Mouse (Mus musculus) cerebellum, adult 8-10 months (tissue): Measurements from ENCODE around the gene Tnfrsf13c.

ENCODE experiments used
- DNase-seq: peaks from one replicate; pipeline ENCODE4 v3.0.0; 2022

Tnfrsf13c gene

GRCm38 (mm10) chr15:82229542-82230045 lies 5.4 kb upstream of the Tnfrsf13c start:
- DNase-seq, result no peak

DNA sequence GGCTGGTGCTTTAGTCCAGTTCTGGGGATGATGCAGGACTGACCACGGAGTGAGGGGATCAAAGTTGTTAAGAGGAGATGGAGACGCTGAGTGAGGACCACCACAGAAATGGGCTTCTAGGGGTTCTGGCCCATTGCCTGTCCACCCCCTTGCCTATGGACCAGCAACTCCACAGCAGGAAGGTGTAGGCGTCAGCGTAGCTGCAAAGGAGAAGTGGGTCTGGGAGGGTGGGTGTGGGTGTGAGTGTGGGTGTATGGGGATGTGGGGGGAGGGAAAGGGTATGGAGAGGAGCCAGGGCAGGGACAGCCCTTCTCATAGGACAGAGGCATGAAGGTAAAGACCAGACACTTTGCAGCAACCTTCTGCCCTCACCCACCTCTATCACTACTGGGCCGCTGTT lies 1.6 kb upstream of the Tnfrsf13c start:
- peak; percentile 13 for DNase-seq

GRCm38 (mm10) chr15:82224602-82225215 lies 540 bp upstream of the Tnfrsf13c start:
- no peak for DNase-seq

DNA sequence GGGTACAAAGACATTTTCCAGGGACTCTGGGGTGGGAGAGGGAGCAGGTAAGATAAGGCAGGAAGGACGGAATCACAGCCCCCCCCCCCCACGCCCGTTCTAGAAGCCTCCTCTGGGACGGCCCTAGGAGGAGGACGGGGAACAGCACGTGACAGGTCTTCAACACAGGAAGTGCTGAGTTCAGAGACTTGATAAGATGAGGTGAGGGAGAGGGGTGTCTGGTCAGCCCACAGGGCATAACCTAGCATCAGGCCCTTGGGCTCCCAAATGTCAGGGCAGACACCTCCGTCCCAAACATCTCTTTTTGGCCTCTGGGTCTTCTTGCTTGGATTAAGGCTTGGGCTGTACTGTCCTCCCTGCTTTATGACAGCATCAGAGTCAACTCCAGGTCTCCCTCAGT lies 918 bp downstream of the Tnfrsf13c start:
- DNase-seq, result no peak

DNA sequence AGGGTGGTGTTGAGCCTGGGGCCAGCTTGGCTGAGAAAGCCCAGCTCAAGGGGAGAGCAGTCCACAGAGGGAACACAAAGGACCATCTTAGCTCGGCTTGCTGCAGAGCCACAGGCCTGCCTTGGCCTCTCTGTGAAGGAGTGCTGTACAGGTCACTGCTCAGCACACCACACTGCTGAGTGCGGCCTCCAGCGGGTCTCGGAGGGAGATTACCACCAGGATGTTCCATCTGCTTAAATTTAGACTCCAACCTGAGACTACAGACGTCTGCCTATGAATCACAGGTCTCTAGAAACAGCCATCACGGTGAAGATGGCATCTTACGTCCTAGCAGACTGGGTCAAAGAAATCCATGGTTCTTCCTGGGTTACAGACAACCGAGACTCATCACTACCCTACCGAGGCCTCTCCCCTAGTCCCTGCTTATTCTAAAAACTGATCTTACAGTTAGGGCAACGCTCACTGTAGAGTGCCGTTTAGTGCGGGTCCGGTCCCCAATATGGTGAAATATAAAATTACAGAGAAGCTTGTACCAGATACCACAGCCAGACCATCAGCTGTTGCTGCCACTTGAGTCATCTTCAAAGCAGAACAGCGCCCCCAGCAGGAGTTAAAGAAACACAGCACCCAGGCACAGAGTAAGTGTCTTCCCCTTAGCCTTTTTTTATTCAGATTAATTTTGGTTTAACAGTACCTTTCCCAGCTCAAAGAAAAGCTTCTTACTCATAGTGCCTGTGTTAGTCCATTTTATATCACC lies 2.9 kb downstream of the Tnfrsf13c start:
- DNase-seq, result no peak

DNA sequence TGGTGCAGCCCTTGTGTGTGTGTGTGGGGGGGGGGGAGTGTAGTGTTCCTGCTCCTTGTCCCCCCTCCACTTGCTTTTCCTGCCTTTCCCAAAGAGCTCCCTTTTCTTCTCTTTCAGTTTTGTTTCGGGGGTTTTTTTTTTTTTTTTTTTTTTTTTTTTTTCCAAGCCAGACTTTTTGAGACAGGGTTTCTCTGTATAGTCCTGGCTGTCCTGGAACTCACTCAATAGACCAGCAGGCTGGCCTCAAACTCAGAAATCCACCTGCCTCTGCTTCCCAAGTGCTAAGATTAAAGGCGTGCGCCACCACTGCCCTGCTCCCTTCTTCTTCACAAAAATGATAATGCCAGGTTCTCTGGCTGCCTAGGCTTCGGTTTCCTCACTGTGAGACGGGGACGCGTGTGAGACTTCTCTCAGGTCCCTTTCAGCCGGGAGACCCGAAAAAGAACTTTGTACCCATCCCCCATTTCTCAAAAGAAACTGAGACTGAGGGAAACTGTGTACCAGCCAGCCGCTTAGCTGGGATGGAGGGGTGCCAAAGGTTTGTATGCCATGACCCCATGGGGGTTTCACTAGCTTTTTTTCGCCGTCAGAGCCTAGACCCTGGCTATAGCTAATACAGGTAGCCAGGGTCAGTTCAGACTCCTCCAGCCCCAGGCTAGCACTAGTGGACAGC lies 4.0 kb downstream of the Tnfrsf13c start:
- no peak for DNase-seq

DNA sequence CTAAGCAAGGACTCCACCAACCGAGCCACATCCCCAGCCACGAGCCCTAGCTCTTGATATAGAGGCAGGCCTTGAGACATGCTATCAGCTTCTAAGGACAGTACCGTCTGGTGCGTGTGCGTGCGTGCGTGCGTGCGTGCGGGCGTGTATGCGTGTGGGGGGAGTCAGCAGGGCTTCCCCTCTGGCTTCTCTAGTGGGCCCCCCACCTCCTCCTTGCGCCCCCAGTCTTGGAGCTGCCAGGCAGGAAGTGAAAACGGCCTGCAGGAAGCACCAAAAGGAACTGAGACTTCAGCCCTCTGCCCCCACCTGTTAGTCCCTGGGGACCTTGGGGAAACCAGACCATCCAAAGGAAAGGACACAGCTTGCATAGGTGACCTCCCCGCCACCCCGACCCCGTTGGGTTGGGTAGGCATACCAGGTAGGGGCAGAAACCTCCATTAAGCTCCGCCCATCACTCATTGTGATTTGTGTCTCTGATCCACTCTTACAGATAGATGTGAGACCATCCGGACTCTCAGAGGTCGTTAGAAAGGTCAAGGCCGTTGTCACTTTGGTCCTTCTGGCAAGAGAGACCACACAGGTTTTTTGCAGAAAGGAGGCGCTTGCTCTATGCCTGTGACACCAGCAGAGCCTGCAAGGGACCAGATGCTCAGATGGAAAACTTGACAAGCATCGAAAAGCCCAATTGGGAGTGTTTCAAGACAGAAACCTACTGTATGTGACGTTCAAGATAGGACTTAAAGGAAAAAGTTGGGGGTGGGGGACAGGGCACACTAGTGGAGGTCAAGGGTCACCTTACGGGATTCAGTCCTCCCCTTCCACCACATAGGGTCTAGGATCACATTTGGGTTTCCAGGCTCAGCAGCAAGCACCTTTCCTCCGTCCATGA lies 5.1 kb downstream of the Tnfrsf13c start:
- DNase-seq, result no peak

DNA sequence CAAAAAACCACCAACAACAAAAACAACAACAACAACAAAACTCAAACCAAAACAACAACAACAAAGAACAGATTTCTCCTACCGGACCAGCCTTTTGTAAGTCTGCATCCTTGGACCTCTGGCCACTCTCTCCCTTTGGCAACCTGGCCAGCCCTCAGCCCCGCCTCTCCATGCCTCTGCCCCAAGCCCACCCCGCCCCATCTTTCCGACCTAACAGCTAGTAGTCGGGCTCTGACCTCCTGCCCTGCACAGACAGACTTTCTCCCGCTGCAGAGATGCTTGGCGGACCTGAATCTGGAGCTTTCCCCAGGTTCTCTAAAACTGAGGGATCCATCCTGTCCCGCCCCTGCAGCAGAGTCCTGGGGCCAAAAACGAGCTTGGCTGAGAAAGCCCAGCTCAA lies 6.2 kb downstream of the Tnfrsf13c start:
- no peak for DNase-seq

GRCm38 (mm10) chr15:82217039-82217438 lies 7.1 kb downstream of the Tnfrsf13c start:
- no peak for DNase-seq

- DNase-seq, result no peak
Measured at GRCm38 (mm10) chr15:82216142-82216827, 7.9 kb downstream of the Tnfrsf13c start.

GRCm38 (mm10) chr15:82215332-82216046 lies 8.7 kb downstream of the Tnfrsf13c start:
- DNase-seq, result peak; percentile 69

DNA sequence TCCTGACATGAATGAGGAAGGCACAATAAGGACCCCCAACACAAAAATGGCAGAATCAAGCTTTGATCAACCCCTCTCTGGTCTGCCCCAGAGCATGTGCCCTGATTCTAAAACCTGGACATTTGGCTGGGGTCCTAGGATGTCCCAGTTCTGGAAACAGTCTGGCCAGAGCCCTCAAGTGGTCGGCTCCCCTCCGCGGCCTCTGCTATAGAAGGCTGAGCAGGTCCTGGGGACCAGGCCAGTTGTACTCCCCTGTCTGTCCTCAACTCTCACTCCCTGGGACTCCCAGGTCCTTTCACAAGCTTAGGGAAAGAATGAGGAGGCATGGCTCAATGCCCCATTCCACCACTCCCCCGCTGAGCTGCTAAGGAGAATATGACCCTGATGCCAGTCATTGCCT lies 10.9 kb downstream of the Tnfrsf13c start:
- DNase-seq, result peak; percentile 55

GRCm38 (mm10) chr15:82212752-82213063 lies 11.5 kb downstream of the Tnfrsf13c start, which contains the start of gene Shisa8:
Gene Shisa8, minus strand, starts transcription at chr15:82212815.
- peak; percentile 58 for DNase-seq

GRCm38 (mm10) chr15:82211911-82212751 lies 12.0 kb downstream of the Tnfrsf13c start:
- peak; percentile 61 for DNase-seq

DNA sequence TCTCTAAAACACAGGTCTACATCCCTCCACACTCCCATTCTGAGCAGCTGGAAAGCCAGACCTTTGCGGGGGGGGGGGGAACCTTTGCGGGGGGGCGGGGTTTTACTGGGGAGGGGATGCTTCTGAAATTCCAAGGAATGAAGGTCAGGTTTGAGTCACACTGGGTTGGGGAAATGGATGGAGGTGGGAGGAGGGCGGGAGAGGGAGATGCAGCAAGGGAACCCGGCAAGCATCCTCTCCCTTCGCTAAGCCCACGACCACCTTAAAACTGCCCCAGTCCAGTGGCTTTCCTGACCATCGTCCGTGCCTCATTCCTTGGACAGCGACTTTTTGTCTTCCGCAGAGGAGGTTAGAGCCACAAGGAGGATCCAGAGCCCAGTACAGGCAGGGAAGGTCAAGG lies 12.9 kb downstream of the Tnfrsf13c start:
- DNase-seq, result no peak

GRCm38 (mm10) chr15:82210801-82211200 lies 13.4 kb downstream of the Tnfrsf13c start:
- no peak for DNase-seq

- DNase-seq, result peak; percentile 42
Measured at GRCm38 (mm10) chr15:82209295-82210050, 14.7 kb downstream of the Tnfrsf13c start.

DNA sequence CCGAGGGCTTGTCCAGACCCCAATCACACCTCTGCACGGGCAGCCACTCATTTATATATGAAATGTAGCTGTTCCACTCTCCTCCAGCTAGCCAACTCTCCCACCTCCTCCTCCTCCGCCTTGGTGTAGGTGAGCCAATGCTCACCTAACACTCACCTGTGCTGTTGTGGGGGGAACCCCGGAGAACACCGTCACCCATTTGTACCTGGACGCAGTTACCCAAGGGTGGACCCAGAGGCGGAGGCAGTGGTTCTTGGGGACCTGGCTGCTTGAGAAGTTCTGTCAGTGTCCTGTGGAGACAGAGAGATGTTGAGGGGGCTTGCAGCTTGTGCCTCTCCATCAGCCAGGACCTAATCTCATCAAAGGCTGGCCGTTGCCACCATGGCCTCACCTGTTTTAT lies 15.9 kb downstream of the Tnfrsf13c start:
- DNase-seq, result no peak

DNA sequence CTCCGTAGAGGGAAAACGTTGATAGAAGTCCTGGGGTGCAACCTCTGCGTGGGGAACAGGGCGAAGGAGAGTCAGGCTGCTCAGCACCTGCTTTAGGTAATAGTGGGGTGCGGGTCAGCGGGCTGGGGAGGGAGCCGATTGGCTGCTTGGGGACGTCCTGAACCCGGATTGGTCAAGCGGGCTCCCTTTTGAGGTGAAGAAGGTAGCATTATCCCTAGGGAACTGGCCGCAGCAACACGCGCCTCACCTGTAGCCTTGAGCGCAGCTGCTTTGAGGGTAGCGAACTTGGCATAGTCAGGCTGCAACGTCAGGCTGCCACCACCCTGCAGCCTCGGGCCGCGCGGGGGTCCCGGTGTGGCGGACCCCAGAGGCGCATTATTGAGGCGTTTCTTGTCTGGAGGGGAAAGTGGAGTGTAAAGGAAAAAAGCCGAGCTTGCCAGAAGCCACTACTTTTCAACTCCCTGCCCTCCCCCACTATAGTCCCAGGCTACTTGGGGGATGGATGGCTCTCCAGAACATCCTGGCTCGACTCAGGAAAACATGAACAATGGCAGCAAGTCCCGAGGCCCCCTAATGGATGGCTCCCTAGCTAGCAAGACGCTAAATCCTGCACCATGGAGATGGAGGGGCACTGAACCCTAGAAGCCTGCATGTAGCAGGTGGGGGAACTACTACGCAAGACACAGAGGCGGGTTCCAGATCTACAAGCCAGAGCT lies 16.5 kb downstream of the Tnfrsf13c start:
- no peak for DNase-seq
